Mouse (Mus musculus) layer of hippocampus, adult 9-10 months (tissue): ENCODE data around the gene Pdpk1.
"Not testable (repeated sequence)": the region's sequence is repeated elsewhere in the genome, so short reads cannot be mapped to it uniquely, and the experiment has no call there.

Experiments used
- DNase-seq: peaks from one replicate; pipeline ENCODE4 v3.0.0; 2022; ENCODE audit warnings: low spot score

The Pdpk1 gene

DNA sequence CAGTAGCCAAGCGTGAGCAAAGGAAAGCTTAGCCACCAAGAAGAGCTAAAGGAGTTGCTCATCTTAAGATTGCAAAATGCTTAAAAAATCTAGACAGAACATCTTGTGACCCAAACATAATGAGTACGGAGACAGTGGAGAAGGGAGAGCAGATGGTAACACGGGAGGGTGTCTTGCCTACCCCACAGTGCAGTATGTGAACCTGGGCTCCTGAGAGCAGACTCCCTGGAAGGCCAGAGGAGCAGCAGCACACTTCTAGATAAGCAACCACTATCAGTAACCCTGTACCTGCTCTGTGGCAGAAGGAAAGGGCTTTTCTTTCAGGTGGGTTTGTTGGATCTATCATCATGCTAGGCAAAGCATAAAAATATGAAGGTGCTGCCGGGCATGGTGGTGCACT lies 37.7 kb downstream of the Pdpk1 start:
- no peak for DNase-seq

DNA sequence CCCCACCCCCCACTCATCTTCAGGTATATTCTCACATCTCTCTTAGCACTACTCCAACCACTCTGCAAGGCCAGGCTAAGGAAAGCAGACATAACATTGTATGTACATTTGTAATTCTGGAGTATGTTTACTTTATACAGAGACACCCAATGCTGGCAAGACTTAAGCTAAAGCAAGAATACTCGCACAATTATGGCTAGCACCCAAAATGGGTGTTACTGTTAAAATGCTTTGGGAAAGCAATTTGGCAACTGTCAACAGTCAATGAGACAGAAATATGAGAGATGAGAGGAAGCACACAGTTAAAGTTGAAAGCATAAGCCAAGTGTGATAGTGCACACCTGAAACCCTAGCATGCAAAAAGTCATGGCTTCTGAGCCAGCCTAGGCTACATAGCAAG lies 39.5 kb downstream of the Pdpk1 start:
- DNase-seq = no peak

DNA sequence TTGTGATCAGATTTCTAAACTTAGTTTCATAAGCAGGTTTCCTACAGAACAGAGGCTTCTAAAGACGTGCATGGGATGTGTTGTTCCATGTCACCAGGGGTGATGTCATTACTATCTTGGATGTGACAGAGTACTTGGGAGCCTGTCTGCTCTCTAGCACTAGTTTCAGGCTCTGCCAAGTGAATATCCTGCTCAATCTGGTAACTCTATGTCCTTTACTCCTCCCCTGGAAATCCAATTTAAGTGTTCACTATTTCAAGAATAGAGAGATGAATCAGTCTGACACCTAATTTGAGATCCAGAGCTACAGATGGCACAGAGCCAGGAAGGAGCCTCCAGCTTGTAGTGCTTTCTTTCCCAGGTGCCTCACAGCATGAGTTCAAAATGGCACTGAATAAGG lies 41.8 kb downstream of the Pdpk1 start:
- no peak for DNase-seq

DNA sequence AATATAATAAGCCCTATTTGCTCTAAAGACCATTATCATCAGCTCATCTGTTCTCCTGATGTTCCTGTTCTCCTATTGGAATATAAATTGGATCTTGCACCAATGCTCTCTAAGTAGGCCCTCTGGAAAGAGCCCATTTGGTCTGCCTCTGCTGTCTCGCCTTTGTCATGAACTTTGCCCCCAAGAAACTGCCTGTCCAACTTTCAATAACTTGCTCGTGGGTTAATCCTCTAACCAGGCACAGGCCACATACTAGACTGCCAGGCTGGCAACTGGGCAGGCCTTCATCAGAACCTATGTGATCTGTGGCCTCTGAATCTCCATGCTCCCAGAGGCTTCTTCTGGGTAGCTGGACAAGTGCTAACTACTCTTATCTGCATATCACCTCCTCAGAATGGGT lies 45.6 kb downstream of the Pdpk1 start:
- no peak for DNase-seq

DNA sequence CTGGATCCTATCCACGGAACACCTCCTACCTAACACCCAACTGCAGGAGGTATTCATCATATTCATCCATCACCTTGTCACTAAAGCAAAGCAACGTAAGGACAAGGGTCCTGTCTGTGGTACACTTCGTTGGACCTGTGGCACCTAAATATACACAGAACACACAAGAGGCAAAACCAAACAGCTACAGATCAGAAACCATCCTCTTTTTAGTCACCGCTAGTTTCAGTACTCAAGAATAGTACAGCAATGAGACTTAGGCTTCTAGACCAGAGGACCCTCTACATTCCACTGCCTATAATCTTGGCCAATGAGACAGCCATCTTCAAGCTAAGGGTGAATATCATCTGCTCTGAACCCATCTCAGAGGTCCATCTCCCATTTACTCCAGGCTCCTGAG lies 52.4 kb downstream of the Pdpk1 start:
- DNase-seq = no peak

DNA sequence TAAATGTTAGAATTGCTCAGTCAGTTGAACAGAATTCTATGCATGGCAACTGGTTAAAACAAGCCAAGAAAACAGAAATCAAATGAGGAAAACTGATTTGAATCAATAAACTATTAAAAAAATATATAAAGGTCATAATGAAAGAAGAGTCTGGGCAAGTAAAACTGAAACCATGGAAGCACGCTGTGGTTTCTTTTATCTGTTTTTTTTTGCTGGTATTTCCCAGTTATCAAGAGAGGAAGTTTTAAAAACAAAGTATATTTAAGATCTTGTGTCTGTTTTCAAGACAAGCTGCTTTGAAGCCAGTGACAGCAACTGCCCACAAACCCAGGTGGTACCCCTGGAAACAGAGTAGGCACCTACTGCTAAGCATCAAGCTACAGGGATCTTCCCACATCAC lies 60.1 kb downstream of the Pdpk1 start:
- no peak for DNase-seq

DNA sequence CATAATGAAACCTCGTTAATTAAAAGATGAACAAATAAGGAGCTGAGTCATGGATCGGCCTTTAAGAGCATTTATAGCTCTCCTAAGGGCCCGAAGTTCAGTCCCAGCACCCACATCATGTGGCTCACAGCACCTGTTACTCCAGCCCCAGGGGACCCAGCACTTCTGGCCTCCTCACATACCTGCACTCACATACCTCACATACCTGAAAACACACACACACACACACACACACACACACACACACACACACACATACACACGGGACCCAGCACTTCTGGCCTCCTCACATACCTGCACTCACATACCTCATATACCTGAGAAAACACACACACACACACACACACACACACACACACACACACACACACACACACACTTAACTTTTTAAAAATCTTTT lies 64.3 kb downstream of the Pdpk1 start:
- DNase-seq = not testable (repeated sequence)

DNA sequence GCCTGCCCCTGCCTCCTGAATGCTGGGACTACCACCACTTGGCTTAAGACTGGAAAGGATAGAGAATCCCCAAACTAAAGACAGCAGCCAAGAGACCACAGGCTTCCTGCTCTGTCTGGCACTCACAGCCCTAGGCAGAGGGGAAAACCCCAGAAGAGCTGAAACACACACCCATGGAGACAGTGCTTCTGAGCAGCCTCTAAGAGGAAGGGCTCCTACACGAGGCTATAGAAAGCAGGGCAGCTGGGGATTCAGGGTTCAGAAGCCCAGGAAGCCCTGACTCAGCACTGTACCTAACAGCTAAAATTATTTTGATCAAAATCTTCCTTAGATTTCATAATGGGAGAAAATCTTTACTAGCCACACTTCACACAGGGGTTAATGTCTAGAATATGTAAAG lies 66.1 kb downstream of the Pdpk1 start:
- no peak for DNase-seq

DNA sequence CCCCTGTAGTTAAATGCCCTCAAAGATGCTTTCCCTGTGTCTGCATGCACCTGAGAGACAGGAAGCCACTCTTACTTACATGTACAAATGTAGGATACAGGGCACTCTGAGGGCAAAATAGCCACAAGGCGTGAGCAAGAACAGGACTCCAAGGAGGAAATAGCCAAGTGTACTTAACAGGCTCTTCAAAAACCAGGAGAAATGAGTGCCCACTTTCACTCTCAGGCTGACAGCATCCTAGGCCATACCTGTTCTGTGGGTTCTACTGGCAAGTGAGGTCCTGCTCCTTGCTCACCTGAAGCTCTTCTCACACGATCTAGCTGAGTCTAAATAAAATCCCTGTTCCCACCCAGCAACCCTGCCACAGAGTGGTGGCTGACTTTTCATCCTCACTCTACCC lies 73.6 kb downstream of the Pdpk1 start:
- DNase-seq = no peak

DNA sequence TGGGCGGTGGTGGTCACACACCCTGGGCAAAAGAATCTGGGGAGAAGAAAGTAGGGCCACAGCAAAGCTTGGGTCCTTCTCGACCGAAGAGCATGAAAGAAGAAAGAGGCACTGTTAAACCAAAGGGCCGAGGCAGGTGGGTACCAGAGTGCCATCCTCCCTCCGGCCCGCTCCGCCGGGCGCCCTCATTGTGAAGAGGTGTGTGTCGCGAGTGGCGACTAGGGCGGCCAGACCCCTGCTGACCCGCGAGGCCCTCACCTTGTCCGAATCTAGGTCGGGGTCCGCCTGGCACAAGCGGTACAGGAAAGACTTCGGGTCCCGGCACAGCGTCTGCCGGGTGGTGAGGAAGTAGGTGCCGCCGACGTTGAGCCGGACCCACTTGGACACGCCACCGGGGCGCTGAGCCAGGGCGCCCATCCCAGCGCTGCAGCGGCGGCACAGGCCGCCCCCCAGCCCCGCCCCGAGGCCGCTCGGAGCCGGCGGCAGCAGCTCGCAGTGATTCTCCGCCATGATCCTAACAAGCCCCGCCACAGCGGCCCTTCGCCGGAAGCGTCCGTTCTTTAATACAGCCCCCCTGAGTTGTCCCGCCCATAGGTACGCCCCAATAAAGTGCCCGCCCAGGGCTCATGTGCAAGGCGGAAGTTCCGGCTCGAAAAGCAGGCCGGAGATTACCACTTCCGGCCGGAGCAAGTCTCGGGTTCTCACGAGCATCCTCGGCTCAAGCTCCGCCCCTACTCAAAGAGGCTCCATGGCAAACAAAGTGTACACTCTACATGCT lies 77.6 kb downstream of the Pdpk1 start, which contains the start of gene Kctd5:
Kctd5 (minus strand) TSS at position 567 of the 778 bp plus-strand sequence.
- DNase-seq = peak; percentile 95

DNA sequence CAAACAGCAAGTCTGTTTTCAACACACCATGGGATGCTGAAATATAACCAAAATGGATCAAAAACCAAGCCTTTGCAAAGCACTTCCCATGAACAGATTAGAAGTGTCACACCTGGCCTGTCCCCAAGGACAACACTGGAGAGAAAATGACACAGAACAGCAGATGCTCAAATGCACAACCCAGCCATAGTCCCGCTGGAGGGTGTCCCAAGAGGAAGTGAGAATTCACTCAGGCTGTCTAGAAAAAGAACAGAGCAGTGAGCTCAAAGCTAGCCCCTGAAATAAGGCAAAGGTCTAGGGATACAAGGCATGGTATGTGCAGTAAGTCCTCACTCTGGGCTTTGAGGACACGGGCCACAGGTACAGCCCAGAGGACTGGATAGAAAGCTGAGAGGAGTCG lies 81.2 kb downstream of the Pdpk1 start:
- no peak for DNase-seq

DNA sequence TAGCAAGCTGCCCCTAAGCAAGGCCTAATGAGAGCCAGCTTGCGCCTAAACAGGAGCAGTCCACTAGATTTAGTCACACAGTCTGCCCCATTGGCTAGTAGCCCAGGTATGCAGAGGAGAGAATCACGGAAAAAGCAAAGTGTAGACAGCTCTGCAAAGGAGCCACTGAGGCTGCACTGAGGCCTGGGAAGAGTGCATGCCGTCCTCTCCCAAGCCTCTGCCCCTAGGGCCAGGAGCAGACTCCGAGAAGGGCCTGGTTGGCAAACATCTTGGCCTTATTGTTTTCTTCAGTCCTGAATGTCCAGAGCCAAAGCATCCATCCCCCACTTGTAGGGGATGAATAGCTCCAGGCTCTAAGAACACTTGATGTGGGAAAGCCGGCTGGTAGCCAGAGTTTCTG lies 82.5 kb downstream of the Pdpk1 start:
- DNase-seq = no peak

DNA sequence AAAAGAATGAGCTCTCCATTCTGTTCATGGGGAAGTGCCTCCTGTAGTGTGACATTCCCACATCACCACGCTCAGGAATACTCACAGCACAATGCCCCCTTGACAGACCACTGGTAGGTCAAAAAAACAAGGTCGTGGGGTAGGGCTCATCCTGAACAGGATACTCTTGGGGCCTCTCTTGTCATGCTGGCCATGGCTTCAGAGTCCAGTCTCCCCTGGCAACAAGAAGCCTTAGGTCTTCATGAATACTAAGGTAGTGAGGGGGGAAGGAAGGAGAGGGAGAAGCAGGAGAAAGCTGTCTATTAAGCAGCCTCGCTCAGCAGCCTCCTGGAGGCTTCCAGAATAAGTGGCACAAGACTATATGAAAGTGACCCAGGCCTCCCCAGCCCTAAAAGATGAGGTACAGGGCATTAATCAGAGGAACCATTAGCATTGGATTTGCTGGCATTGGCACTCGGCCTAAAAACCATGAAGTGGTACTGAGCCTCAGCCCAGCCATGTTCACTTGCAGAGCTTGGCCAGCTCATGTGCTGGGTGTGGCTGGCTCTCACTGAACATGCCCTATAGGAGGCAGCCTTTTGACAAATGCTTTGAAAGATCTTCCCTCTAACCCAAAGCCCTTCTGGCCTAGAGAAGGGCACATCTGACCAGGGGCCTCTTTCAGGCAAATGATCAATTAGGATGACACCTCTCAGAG lies 88.1 kb downstream of the Pdpk1 start:
- no peak for DNase-seq

DNA sequence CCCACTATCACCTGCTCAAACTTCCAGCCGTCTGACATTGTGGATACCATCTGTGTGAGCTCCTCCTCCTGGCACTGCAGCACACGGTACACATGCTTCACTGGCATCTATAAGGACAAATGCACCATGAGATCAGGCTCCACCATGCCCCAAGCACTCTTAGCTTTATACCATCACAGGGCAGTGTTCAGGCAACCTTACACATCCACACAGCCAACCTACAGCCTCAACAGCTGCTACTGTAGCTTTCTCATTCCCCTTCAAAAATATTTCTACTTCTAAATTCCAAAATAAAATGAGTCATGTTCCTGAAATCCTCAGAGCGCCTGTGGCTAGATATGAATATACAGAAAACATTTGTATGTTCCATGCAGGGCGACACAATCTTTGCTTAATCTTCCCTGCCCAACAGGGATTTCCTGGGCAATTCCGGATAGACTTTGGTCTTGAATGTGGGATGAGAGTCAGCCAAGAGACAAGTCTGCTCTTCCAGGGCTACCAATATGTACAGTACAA lies 92.9 kb downstream of the Pdpk1 start:
- no peak for DNase-seq

DNA sequence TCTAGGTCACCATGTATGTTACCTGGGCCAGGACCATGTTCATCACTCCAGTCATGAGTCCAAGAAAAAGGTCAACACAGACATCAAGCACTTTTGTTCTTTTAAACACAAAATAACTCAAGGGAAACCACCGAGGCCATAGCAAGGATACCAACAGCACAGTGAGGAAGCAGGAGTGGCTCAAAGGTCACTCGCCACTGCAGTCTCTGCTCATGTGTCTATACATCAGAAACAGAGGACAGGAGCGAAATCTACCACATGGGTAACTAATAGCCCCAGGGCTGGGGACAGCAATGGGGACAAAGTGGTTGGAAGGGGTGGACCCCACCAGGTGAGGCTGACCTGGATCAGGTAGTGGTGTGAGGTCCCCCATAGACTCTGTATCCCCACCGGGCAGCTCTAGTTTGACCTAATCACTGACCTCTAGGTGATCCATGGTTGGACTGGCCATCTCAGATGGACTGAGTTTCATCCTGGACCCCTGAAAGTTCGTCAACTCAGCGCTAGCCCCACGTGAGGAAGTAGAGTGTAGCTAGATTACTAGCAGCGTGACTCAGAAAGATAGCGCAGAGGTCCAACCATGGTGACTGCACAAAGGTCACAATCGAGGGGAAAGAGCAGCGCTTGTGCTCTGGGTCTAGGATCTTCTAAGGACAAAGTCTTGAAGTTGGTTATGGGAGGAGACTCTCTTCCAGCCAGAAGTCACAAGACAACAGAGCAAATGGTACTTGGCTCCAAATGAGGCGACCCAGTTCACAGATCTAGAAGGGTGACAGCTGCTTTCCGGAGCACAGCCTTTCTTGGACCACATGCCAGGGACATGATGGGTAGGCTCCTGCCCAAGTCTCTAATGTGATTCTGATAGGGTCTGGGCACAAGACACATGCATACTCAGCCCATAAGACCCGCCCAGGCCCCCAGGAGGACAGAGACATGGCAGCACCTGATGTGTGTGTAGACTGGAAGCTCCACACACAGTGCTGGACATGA lies 93.8 kb downstream of the Pdpk1 start:
- no peak for DNase-seq

DNA sequence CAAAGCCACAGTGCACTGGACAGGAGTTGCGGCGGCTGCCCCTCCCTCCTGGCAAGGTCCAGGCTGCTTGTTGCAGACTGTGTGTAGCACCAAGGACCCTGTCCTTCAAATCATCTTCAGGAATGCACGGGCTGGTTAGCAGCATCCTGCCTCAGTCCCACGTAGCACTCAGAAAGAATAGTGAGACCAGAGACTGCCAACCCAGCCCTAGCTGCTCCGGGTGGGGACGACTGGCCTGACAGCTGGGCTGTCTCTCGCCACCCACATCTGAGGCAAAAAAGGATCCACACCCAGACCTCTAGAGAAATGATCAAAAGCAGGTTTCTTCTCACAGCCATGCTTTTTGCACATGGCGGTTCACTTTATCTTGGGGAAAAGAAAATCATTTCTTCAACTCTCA lies 101.7 kb downstream of the Pdpk1 start:
- no peak for DNase-seq

DNA sequence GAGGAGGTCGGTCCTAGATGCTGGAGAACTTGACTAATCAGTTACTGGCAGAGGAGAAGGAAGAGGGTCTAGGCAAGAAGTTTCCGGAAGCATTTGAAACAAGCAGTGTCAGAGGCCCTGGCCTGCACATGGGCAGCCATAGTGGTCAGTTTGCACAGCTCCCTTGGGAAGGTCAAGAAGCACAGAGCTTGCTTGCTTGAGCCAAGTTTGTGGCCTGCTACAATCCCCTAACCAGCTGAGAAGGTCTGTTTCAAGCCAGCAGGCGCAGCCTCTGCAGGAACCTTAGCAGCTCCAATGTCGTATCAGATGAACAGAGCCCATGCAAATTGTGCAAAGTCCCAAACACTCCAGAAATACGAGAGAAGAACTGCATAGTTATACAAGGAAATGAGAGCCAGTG lies 102.7 kb downstream of the Pdpk1 start:
- no peak for DNase-seq

DNA sequence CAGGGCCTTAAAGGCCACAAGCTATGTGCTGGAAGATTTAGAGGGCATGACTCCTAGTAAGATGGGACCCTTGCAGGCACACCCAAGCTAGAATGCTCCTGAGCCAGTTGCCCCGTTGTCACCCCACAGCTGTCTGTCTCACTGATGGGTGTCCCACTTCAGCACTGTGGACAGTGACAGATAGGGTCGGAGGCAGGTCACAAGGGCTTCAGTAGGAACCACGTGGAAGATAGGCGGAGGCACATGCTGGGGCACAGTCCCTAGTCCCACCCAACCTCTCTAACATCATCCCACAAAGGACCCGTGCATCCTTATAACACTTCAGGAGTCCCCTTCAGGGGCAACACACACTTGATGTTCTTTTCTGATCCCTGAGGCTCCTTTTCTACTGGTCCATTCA lies 104.7 kb downstream of the Pdpk1 start:
- DNase-seq = no peak

DNA sequence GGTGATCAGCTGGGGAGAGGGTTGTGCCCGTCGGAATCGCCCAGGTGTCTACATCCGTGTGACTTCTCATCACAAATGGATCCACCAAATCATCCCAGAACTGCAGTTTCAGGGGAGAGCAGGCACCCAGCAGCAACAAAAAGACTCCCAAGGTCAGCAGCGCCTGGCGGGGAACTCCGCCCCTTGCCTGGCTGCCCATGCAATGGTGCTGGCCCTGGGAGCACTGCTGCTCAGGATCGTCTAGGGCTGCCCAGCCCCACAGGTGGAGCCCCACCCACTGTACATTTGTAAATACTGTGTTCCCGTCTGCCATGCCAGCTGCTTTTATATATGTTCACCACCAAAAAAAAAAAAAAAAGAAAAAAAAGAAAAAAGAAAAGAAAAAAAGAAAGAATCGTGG lies 105.1 kb downstream of the Pdpk1 start:
- DNase-seq = no peak

DNA sequence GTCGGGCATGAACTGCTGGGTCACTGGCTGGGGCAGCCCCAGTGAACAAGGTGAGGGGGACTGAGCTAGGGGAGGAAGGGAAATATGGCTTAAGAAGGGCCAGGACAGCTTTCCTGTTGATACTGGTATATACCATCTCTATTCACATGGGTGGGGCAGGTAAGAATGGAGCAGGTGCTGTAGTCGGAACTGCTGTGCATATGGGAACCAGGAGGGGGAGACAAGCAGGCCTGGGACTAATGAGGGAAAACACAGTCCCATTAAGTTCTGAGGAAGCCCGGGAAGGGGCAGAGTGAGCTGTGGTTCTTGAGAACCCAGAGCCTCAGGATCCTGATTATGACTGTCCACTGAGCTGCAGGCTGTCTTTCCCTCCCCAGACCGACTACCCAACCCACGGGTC lies 106.2 kb downstream of the Pdpk1 start:
- DNase-seq = no peak

DNA sequence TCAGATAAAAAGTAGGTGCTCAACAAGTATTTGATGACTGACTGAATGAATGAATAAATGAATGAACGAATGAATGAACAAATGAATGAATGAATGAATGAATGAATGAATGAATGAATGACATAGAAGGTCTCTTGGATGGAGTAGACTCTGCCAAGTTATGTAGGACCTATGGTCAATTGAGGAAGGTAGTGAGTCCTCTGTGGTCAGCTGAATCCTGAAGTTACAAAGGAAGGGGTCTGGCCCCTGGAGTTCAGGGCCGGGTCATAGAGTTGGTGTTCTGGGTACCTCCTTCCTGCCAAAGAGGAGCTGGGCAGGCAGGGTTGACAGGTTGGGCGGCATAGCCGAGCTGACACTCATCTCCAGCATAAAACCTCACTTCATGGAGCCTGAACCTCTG lies 112.9 kb downstream of the Pdpk1 start, which contains the start of gene Prss27:
Prss27 (plus strand) TSS at position 301 of the 400 bp plus-strand sequence.
- no peak for DNase-seq

DNA sequence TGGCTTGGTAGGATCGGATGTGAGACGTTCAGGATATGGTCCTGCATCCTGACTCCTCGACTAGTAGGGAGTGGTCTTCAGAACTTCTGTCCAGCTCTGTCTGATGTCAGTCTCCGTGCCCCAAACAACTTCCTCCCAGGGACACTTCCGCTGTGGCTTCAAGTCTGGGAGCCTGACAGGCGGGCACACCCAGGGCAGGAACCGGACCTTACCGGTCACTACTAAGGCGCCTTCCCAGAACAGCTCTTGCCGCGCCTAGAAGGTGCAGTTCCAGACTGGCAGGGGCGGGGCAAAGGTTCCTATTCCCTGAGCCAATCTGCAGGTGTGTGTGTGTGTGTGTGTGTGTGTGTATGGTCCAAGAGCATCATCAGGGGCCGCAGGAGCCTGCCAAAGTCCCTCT lies 113.4 kb downstream of the Pdpk1 start:
- DNase-seq = no peak
